Mouse (Mus musculus): ENCODE results near the gene Gm28372. TPM values are rescaled to one million over a fixed set of nuclear protein-coding genes. Genes with fewer than 3 reads are reported as not detected.

The Gm28372 gene
- polyA plus RNA-seq, 1 experiment from 2014 or later = not detected

GRCm38 (mm10) chr2:130421781-130422620 lies 17.0 kb downstream of the Gm28372 start:
- 94% methylated on average over 26 of the region's 26 CpGs for WGBS
- H3K4me1 ChIP-seq (ENCODE audit: control insufficient read depth, insufficient read depth, low read length) = peaks cover 17% of the 10 kb centered on the region; the same call in 1 of the 2 replicates
- H3K9ac ChIP-seq (replicated peaks; ENCODE audit: low read depth, low read length) = no peak overlapping the region
- peaks cover 10% of the 10 kb centered on the region for H3K36me3 ChIP-seq (ENCODE audit: control insufficient read depth, insufficient read depth, low read length)
- no peak overlapping the region for H3K4me3 ChIP-seq (ENCODE audit: low read depth, low read length)
- no peaks in the 10 kb centered on the region for H3K9me3 ChIP-seq (ENCODE audit: control insufficient read depth, low read depth, low read length)
- no peak overlapping the region for H3K4me2 ChIP-seq (replicated peaks; ENCODE audit: low read depth, low read length)
- H3K27me3 ChIP-seq (ENCODE audit: control insufficient read depth, insufficient read depth, low read length) = no peaks in the 10 kb centered on the region
- ATAC-seq (ENCODE audit: insufficient number of reproducible peaks, insufficient read depth, low FRiP score, low read depth) = no peak
- no peak overlapping the region for H3K27ac ChIP-seq (ENCODE audit: low read length)

- Histone ChIP-seq H3K9ac (replicated peaks; ENCODE audit: low read depth, low read length) (peak overlapping the region; percentile 67), H3K27me3 (ENCODE audit: control insufficient read depth, insufficient read depth, low read length) (no peaks in the 10 kb centered on the region), H3K9me3 (ENCODE audit: control insufficient read depth, low read depth, low read length) (no peaks in the 10 kb centered on the region), H3K4me1 (ENCODE audit: control insufficient read depth, insufficient read depth, low read length) (peaks cover 17% of the 10 kb centered on the region; the same call in 1 of the 2 replicates), H3K27ac (ENCODE audit: low read length) (peak overlapping the region; percentile 82), H3K4me3 (ENCODE audit: low read depth, low read length) (peak overlapping the region; percentile 67), H3K4me2 (replicated peaks; ENCODE audit: low read depth, low read length) (peak overlapping the region; percentile 89), H3K36me3 (ENCODE audit: control insufficient read depth, insufficient read depth, low read length) (peaks cover 10% of the 10 kb centered on the region)
- ATAC-seq (ENCODE audit: insufficient number of reproducible peaks, insufficient read depth, low FRiP score, low read depth) = peak; percentile 56
- WGBS = 14% methylated on average over 49 of the region's 49 CpGs
Observed at GRCm38 (mm10) chr2:130423397-130424125, 18.5 kb downstream of the Gm28372 start.

DNA sequence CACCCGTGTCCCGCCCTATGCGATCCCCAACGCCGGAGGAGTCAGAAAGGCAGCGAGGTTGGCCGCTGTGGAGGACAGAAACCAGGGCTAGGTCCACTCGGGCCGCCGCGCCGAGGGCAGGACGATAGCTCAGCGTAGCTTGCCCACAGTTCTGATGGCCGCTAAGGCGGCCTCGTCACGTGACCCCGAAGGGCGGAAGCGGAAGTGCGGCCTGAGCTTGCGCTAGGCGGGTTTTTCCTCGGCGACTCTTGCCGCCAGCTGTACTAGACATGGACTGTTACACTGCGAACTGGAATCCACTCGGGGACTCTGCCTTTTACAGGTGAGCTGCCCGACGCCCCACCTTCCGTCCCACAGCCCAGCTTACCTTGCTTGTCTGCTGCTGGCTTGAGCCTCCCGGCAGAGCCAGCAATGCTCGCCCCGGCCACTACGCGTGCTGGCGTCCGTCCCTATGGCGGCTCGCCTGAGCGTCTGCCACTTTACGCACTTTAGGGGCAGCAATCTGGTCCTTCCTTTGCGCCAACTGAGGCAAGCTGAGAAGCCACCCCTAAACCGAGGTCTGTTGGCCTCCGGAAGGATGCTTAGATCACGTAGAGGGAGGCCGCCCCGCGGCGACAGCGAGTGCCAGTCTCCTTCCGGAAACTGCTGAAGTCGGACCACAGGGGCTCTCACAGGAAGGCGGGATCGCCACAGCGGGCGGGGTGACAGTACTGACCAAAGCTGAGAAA lies 19.3 kb downstream of the Gm28372 start, which contains the start of the genes Vps16 and Pced1a:
TSS of gene Vps16 (plus strand) at position 214 of the 728 bp plus-strand sequence.
TSS of gene Pced1a (minus strand) at position 576 of the 728 bp plus-strand sequence.
- peak within 1 kb of the TSS; percentile 67 for H3K9ac ChIP-seq (replicated peaks; ENCODE audit: low read depth, low read length)
- peak within 1 kb of the TSS; percentile 67 for H3K4me3 ChIP-seq (ENCODE audit: low read depth, low read length)
- peaks cover 4% of the 10 kb centered on the region for H3K36me3 ChIP-seq (ENCODE audit: control insufficient read depth, insufficient read depth, low read length)
- H3K4me1 ChIP-seq (ENCODE audit: control insufficient read depth, insufficient read depth, low read length) = peaks cover 17% of the 10 kb centered on the region; the same call in 1 of the 2 replicates
- H3K27ac ChIP-seq (ENCODE audit: low read length) = peak within 1 kb of the TSS; percentile 82
- no peaks in the 10 kb centered on the region for H3K9me3 ChIP-seq (ENCODE audit: control insufficient read depth, low read depth, low read length)
- no peaks in the 10 kb centered on the region for H3K27me3 ChIP-seq (ENCODE audit: control insufficient read depth, insufficient read depth, low read length)
- peak; percentile 90 for ATAC-seq (ENCODE audit: insufficient number of reproducible peaks, insufficient read depth, low FRiP score, low read depth)
- WGBS = under 1% methylated on average over 58 of the region's 58 CpGs
- H3K4me2 ChIP-seq (replicated peaks; ENCODE audit: low read depth, low read length) = peak within 1 kb of the TSS; percentile 89

DNA sequence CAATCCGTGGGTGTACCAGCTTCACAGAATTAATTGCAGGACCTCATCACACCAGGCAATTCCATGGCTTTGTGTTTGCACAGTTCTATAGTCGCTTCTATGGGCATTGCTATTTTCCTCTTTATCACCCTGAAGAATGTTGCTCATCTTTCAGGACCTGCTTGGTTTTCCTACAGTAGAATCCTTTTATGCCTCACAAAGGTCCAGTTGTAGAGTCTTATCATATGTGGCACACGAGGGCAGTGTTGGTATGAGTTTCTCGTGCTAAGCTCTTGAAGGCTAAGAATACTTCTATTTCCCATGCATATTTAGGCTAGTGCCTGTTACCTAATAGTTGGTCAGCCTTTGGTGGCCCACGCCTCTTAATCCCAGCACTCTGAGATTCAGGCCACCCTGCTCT lies 20.1 kb downstream of the Gm28372 start:
- Histone ChIP-seq H3K9me3 (ENCODE audit: control insufficient read depth, low read depth, low read length) (no peaks in the 10 kb centered on the region), H3K4me1 (ENCODE audit: control insufficient read depth, insufficient read depth, low read length) (peaks cover 17% of the 10 kb centered on the region; the same call in 1 of the 2 replicates), H3K9ac (replicated peaks; ENCODE audit: low read depth, low read length) (peak overlapping the region; percentile 67), H3K4me2 (replicated peaks; ENCODE audit: low read depth, low read length) (peak overlapping the region; percentile 89), H3K4me3 (ENCODE audit: low read depth, low read length) (peak overlapping the region; percentile 67), H3K36me3 (ENCODE audit: control insufficient read depth, insufficient read depth, low read length) (peaks cover 3% of the 10 kb centered on the region; the same call in 1 of the 2 replicates), H3K27ac (ENCODE audit: low read length) (0 out of 2 replicates have a peak overlapping the region, but pooled peaks have one; percentile 82), H3K27me3 (ENCODE audit: control insufficient read depth, insufficient read depth, low read length) (no peaks in the 10 kb centered on the region)
- ATAC-seq (ENCODE audit: insufficient number of reproducible peaks, insufficient read depth, low FRiP score, low read depth) = no peak
- 39% methylated on average over 5 of the region's 5 CpGs for WGBS

- H3K27ac ChIP-seq (ENCODE audit: low read length) = peak overlapping the region; percentile 13; the same call in 1 of the 2 replicates
- no peaks in the 10 kb centered on the region for H3K9me3 ChIP-seq (ENCODE audit: control insufficient read depth, low read depth, low read length)
- no peak overlapping the region for H3K4me3 ChIP-seq (ENCODE audit: low read depth, low read length)
- no peak overlapping the region for H3K9ac ChIP-seq (replicated peaks; ENCODE audit: low read depth, low read length)
- WGBS = 56% methylated on average over 2 of the region's 2 CpGs
- H3K4me2 ChIP-seq (replicated peaks; ENCODE audit: low read depth, low read length) = no peak overlapping the region
- no peaks in the 10 kb centered on the region for H3K27me3 ChIP-seq (ENCODE audit: control insufficient read depth, insufficient read depth, low read length)
- H3K36me3 ChIP-seq (ENCODE audit: control insufficient read depth, insufficient read depth, low read length) = peaks cover 3% of the 10 kb centered on the region; the same call in 1 of the 2 replicates
- H3K4me1 ChIP-seq (ENCODE audit: control insufficient read depth, insufficient read depth, low read length) = peaks cover 10% of the 10 kb centered on the region; the same call in 1 of the 2 replicates
- ATAC-seq (ENCODE audit: insufficient number of reproducible peaks, insufficient read depth, low FRiP score, low read depth) = no peak
Observed at GRCm38 (mm10) chr2:130429851-130430250, 24.8 kb downstream of the Gm28372 start.

DNA sequence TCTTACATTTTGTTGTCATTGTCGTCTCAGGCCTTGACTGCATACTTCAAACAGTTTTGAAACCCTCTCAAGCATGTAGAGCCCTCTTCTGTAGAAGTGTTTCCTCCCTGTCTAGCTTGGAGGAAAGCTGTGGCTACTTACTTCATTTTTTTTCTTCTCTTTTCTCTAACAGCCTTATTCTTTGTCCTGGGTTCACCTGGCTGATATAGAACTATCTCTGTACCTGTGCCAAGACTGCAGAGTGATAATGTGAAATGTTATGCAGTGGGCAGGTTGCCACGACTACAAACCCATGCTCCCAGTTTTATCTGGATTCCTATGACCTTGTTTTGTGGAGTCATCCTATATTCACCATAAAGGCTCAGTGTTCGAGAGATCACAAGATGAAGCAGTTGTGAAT lies 25.4 kb downstream of the Gm28372 start:
- 67% methylated on average over 3 of the region's 3 CpGs for WGBS
- no peak overlapping the region for H3K27ac ChIP-seq (ENCODE audit: low read length)
- H3K9me3 ChIP-seq (ENCODE audit: control insufficient read depth, low read depth, low read length) = no peaks in the 10 kb centered on the region

DNA sequence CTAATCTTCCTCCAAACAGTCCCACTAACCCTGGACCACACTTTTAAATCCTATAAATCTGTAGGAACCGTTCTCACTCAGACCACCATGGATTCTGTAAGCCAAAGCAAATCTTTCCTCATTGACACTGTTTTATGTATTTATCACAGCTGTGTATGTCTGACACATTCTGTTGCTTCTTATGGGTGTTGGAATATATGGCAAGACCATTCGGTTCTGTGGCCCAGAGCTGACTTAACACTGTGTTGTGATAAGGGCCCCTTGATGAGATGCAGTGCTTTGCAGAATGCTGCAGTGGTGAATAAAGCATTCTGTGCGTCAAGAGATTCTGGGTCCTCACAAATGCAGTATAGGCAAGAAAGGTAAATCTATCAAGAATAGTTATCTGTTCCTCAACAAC lies 27.1 kb downstream of the Gm28372 start:
- Histone ChIP-seq H3K4me1 (ENCODE audit: control insufficient read depth, insufficient read depth, low read length) (no peaks in the 10 kb centered on the region), H3K36me3 (ENCODE audit: control insufficient read depth, insufficient read depth, low read length) (peaks cover 7% of the 10 kb centered on the region), H3K9me3 (ENCODE audit: control insufficient read depth, low read depth, low read length) (no peaks in the 10 kb centered on the region), H3K27me3 (ENCODE audit: control insufficient read depth, insufficient read depth, low read length) (no peaks in the 10 kb centered on the region), H3K27ac (ENCODE audit: low read length) (no peak overlapping the region), H3K4me3 (ENCODE audit: low read depth, low read length) (no peak overlapping the region), H3K4me2 (replicated peaks; ENCODE audit: low read depth, low read length) (no peak overlapping the region), H3K9ac (replicated peaks; ENCODE audit: low read depth, low read length) (no peak overlapping the region)
- 82% methylated on average over 3 of the region's 3 CpGs for WGBS
- ATAC-seq (ENCODE audit: insufficient number of reproducible peaks, insufficient read depth, low FRiP score, low read depth) = no peak

More for the DNA sequence above, 25.4 kb downstream of the Gm28372 start:
- Histone ChIP-seq H3K9ac (replicated peaks; ENCODE audit: low read depth, low read length) (no peak overlapping the region), H3K4me3 (ENCODE audit: low read depth, low read length) (no peak overlapping the region), H3K4me2 (replicated peaks; ENCODE audit: low read depth, low read length) (no peak overlapping the region), H3K36me3 (ENCODE audit: control insufficient read depth, insufficient read depth, low read length) (peaks cover 3% of the 10 kb centered on the region; the same call in 1 of the 2 replicates), H3K27me3 (ENCODE audit: control insufficient read depth, insufficient read depth, low read length) (no peaks in the 10 kb centered on the region), H3K4me1 (ENCODE audit: control insufficient read depth, insufficient read depth, low read length) (0 out of 2 replicates have a peak, but pooled peaks cover 4% of the 10 kb centered on the region)
- ATAC-seq (ENCODE audit: insufficient number of reproducible peaks, insufficient read depth, low FRiP score, low read depth) = no peak

GRCm38 (mm10) chr2:130433152-130433551 lies 28.1 kb downstream of the Gm28372 start:
- no peaks in the 10 kb centered on the region for H3K9me3 ChIP-seq (ENCODE audit: control insufficient read depth, low read depth, low read length)
- 24% methylated on average over 4 of the region's 4 CpGs for WGBS
- no peak overlapping the region for H3K9ac ChIP-seq (replicated peaks; ENCODE audit: low read depth, low read length)
- H3K36me3 ChIP-seq (ENCODE audit: control insufficient read depth, insufficient read depth, low read length) = peaks cover 7% of the 10 kb centered on the region
- H3K27ac ChIP-seq (ENCODE audit: low read length) = no peak overlapping the region
- no peaks in the 10 kb centered on the region for H3K27me3 ChIP-seq (ENCODE audit: control insufficient read depth, insufficient read depth, low read length)
- no peaks in the 10 kb centered on the region for H3K4me1 ChIP-seq (ENCODE audit: control insufficient read depth, insufficient read depth, low read length)
- ATAC-seq (ENCODE audit: insufficient number of reproducible peaks, insufficient read depth, low FRiP score, low read depth) = no peak
- H3K4me2 ChIP-seq (replicated peaks; ENCODE audit: low read depth, low read length) = no peak overlapping the region
- H3K4me3 ChIP-seq (ENCODE audit: low read depth, low read length) = no peak overlapping the region
